Mouse (Mus musculus): Measurements from ENCODE around the gene Gm28230.

Gene Gm28230

GRCm38 (mm10) chr2:74762522-74763244, 36.2 kb downstream of the Gm28230 start, which contains the start of gene Hoxd1:
Hoxd1 (plus strand) TSS chr2:74762980.
- DNase-seq (ENCODE audit: extremely low spot score, low spot score): peak; percentile 88

DNA sequence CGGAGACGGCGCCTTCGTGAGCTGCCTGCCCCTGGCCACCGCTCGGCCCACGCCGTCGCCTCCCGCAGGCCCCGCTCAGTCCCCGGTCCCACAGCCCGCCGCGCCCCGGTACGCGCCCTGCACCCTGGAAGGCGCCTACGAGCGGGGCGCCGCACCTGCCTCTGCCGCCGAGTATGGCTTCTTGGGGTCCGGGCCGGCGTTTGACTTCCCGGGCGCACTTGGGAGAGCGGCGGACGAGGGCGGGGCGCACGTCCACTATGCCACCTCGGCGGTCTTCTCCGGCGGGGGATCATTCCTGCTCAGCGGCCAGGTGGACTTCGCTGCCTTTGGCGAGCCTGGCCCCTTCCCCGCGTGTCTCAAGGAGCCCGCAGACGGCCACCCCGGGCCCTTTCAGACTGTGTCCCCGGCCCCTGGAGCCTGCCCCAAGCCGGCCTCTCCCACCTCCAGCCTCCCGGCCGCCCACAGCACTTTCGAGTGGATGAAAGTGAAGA, 36.8 kb downstream of the Gm28230 start:
- peak; percentile 61 for DNase-seq (ENCODE audit: extremely low spot score, low spot score)

DNA sequence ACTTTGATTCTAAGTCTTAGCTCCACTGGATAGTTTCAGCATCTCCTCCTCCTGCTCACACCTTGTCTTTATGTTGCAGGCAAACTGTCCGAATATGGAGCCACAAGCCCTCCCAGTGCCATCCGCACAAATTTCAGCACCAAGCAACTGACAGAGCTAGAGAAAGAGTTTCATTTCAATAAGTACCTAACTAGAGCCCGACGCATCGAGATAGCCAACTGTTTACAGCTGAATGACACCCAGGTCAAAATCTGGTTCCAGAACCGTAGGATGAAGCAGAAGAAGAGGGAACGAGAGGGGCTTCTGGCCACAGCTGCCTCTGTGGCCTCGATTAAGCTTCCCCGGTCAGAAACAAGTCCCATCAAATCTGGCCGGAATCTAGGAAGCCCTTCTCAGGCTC, 37.4 kb downstream of the Gm28230 start:
- no peak for DNase-seq (ENCODE audit: extremely low spot score, low spot score)

GRCm38 (mm10) chr2:74774359-74774758, 47.8 kb downstream of the Gm28230 start:
- DNase-seq (ENCODE audit: extremely low spot score, low spot score): no peak

DNA sequence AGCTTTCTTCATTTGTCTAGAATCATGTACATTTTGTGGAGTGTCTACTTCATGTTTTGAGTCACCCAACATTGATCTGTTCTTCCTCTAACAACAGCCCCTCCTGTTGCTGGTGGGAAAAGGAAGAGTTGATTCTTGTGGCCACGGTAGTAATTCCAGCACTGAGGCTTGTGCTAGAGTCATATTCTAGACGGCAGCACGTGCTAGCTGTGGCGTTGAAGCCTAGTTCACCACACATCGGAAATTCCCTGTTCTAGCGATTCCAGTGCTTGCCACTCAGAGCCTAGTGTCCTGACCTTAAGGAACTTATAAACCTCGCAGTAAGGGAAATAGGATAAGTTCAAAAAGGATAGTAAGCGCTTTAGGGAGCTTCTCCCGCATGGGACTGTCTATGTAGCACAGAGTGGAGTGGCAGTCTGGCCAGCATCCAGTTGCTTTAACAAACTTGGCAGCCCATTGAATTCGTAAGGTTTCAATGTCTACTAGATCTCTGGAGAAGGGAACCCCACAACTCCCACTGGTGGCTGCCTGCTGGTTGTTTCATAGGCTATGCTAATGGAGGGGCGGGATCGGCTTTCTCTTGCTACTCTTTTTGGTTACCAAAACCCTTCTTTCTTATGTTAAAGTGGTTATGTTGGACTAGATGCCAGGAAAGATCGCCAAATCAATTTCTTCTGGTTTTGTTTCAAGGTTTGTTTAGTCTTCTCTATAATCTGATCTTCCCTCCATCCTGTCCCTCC, 51.2 kb downstream of the Gm28230 start:
- no peak for DNase-seq (ENCODE audit: extremely low spot score, low spot score)

GRCm38 (mm10) chr2:74781386-74781785, 54.9 kb downstream of the Gm28230 start:
- no peak for DNase-seq (ENCODE audit: extremely low spot score, low spot score)

- no peak for DNase-seq (ENCODE audit: extremely low spot score, low spot score)
Observed at GRCm38 (mm10) chr2:74795531-74795930, 69.0 kb downstream of the Gm28230 start.

All from neural tube, embryonic 10.5 days (tissue).